Mouse (Mus musculus) retina, embryonic 14.5 days (tissue): Measurements from ENCODE around the gene Slc16a12.
A peak's percentile ranks its signal among the peaks of the same experiment; 100 is the strongest.
"Not testable (repeated sequence)": the region's sequence is repeated elsewhere in the genome, so short reads cannot be mapped to it uniquely, and the experiment has no call there.

Source experiments
- DNase-seq: peaks from one replicate; pipeline ENCODE4 v3.0.0-alpha.2; 2015; ENCODE audit warnings: low spot score

Gene Slc16a12

DNA sequence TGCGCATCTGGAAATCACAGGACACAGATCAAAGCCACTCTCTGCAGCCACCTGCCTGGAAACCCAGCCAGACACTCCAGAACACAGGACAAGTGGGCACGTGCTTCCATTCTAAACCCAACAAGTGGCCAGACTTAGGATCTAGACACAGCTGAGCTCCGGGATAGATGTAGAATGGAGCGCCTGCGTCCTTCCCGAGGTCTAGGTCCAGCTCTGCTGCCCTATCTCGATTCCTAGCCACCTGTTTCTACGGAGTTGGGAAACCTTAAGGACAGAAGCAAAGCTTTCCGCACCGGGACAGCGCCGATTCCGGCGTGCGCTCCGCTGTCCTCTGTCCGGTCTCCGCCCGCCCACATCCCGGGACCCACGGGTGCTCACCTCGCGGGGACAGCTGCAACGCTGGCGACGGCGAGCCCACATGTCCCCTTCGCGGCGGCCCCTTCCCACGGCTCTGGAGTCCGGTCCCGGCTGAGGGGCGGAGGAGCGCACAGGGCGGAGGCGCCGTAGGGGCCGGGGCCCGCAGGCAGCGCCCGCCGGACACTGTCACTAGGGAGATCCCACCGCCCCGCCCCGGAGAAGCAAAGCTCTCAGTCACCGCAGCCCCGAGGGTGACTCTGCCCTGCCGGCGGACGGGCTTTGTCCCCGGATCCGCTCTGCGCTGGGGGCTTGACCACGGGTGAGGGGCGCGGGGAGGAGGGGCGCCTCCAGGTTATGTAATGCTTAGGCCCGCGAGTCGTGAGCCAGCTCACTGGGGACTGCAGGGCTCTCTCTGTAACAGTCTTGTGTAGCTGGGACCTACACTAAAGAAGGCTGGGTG is at the start of gene Slc16a12:
Slc16a12 (minus strand) TSS at position 602 of the 817 bp plus-strand sequence.
- DNase-seq: peak; percentile 65

DNA sequence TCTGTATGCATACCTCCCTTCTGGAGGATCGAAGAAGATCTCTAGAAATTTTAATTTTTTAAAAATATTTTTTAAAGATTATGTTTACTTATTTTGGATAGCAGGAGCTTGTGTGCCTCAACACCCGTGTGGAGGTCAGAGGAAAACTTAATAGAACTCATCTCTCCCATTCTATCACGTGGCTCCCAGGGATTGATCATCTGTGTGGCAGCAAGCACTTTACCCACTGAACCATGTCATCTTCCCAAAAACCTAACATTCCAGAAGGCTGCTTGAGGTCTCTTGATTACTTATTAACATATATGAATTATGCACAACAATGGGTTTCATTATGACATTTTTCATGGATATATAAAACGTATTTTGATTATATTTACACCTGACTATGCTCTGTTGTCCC is 49.3 kb upstream of the Slc16a12 start:
- no peak for DNase-seq

DNA sequence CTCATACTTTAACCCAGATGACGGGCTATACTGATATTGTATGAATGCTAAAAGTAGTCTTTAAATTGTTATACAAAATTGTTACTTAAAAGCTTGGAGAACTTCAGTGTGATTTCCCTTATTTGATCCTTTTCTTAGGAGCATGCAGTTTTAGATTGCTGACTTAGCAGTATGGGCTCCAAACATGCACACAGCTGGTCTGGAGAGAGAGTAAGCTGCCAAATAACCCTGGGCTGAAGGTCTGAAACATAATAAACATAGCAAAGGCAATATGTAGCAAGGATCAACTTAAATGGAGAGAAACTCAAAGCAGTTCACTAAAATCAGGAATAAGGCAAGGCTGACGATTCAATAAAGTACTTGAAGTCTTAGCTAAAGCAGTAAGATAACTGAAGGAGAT is 35.4 kb upstream of the Slc16a12 start:
- DNase-seq: no peak

DNA sequence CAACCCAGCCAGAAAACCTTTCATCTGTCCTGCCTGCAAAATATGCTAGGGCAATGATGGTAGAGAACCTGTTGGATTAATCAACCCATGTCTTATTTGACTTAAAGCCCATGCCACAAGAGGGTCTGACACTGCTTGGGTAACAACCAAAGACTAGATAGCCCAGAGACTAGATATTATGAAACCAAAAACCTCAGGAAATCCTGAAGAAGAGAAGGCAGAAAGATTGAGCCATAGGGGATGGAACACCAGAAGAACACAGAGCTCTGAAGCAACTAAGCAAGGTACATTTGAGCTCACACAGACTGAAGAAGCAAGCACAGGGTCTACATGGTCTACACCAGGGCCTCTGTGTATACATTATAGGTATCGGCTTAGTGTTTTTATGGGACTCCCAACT is 31.9 kb upstream of the Slc16a12 start:
- DNase-seq: no peak

GRCm38 (mm10) chr19:34778098-34778497 is 31.0 kb upstream of the Slc16a12 start:
- DNase-seq: no peak

DNA sequence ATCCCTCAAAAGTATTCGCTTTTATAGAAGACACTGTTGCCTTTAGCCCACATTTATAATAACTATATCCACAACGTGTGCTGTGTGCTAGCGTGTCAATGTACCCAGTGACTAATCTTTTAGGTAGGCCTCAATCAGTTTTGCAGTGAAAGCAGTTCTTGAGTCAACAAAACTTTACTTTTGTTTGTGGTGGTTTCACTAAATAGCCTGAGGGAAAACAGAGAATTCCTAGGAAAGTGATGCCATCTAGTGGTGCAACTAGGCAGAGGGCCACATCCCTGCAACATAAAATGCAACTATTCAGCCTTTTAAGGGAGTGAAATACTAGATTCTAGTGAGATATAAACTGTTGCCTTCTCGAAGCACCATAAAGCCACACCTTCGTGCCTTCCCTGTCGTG is 25.7 kb upstream of the Slc16a12 start:
- DNase-seq: peak; percentile 83

DNA sequence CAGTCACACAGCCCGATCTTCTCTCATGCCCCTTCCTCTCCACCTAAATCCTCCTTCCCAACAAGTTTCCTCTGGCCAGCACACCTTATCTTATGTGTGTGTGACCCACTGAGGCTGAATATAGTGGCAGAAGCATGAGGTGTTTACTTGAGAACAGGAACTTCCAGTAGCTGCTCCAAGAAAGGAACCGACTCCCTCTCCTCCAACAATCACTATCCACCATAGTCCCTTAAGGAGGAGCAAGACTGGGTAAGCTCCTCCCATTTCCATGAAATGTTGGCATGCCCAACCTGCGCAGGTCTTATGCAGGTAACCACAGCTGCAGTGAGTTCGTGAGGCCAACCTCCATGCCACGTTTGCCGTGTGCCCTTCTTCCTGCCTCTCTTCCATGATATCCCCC is 23.7 kb upstream of the Slc16a12 start:
- no peak for DNase-seq

GRCm38 (mm10) chr19:34758754-34759153 is 11.7 kb upstream of the Slc16a12 start:
- DNase-seq: no peak

GRCm38 (mm10) chr19:34756561-34757240 is 9.6 kb upstream of the Slc16a12 start:
- no peak for DNase-seq

GRCm38 (mm10) chr19:34755680-34756079 is 8.6 kb upstream of the Slc16a12 start:
- no peak for DNase-seq

DNA sequence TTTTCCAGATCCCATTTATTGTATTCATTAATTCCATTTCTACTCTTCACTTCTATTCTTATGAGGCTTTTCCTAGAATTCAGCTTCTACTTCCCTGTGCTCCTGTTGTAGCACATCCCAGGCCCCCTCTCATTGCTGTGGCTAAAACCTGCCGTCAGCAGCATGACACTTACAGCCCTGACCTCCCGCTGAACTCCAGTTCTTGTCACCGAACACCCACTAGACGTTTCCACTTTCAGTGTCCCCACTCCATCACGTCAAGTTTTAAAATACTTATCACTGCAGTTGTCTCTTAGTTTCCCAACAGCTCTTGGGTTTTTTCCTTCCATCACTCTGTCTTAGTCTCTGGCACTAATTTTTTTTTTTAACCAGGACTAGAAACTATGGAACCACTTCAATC is 6.2 kb upstream of the Slc16a12 start:
- DNase-seq: no peak

DNA sequence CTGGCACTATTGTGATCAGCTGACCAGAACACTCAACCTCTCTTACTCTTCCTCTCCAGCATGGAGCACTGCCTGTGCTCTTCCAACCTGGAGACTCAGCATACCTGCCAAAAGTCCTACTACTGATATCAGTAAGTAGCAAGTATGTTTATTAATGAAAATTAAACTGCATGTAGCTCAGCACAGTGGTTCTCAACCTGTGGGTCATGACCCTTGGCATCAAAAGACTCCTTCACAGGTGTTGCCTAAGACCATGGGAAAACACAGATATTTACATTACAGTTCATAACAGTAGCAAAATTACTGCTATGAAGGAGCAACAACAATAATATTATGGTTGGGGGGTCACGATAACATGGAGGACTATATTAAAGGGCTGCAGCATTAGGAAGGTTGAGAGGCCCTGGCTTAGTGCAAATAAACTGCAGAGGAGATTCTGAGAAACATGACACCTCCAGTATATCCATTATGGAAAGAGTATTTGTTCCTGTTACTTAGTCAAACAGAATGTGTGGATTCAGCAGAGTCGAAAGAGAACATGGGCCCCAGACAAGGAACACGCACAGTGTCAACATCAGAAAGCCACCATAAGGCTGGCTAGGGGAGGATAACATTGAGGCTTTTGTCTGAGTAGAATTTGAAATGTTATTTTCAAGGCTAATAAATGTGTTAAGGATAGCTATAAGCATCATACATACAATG is 5.5 kb upstream of the Slc16a12 start:
- DNase-seq: no peak

GRCm38 (mm10) chr19:34751150-34751549 is 4.1 kb upstream of the Slc16a12 start:
- peak; percentile 30 for DNase-seq

DNA sequence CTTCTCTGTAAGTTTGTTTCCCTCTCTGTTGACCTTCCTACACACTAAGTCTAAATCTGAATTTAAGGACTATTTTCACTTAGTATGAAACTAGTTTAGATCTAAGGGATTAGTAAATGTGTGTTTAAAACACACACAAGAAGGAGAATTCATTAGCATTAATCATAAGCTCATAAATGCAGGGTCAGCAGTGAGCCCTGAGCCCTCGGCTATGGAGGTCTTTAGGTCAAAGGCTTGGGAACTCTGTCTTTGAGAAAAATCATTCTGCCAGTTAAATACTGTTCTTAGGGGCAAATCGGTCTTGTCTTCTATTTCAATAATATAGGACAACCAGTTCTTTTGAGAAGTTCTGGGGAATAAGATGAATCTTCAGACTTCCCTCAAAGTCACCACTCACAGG is 1.9 kb upstream of the Slc16a12 start:
- DNase-seq: no peak

DNA sequence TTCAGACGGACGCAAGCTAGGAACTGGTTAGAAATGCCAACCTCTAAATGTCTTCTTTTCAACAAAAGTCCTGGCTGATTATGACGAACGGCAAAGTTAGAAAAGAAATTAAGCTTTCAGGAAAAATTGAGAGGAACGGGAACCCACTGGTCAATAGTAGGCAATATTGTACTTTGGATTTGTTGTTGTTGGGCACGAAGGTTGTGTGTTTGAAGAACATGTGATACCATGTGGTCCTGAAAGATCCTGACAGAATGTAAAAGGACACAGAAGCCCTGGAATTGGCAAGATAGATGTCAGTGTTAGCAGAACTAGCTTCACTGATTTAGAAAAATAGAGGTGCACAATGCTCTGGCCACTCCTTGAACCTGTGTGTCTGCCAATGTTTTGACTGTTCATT is 880 bp upstream of the Slc16a12 start:
- DNase-seq: not testable (repeated sequence)

DNA sequence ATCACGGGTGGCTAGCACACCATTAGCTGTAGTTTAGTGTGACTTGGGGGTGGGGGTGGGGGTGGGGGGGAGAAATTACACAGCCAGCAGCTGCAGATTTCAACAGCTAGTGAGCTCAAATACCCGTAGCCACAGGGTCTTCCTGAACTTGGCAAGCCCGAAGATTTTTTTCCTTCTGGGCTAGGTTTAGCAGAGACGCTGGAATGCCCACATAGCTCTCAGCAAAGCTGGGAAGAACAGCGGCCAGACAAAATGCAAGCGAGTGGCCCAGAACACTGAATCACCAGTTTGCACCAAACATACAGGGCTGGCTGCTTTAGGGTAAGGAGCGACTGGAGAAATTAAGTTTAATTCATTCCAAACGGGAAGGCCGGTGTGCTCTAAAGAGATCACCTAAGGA is 888 bp downstream of the Slc16a12 start:
- no peak for DNase-seq

DNA sequence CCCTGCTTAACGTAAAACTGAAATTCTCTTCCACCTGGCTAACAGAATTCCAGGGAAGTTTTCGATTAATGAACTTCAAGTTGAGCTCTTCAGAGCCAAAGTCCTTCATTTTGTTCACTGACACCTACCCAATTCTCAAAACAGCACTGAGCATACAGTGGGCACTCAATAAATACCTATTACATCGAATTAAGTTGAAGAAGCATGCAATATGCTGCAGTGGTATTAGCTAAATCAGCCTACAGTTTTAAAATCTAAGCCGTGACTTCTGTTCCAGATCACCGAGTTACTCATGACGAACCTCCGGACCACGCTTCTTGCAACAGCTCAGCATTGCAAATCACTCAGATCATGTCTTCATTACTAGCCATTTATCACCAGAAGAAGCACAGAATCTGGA is 2.1 kb downstream of the Slc16a12 start:
- no peak for DNase-seq

GRCm38 (mm10) chr19:34737916-34738315 is 9.2 kb downstream of the Slc16a12 start:
- no peak for DNase-seq

GRCm38 (mm10) chr19:34735900-34736299 is 11.2 kb downstream of the Slc16a12 start:
- DNase-seq: no peak

GRCm38 (mm10) chr19:34733020-34733419 is 14.1 kb downstream of the Slc16a12 start:
- no peak for DNase-seq

GRCm38 (mm10) chr19:34731356-34731755 is 15.7 kb downstream of the Slc16a12 start:
- DNase-seq: no peak

DNA sequence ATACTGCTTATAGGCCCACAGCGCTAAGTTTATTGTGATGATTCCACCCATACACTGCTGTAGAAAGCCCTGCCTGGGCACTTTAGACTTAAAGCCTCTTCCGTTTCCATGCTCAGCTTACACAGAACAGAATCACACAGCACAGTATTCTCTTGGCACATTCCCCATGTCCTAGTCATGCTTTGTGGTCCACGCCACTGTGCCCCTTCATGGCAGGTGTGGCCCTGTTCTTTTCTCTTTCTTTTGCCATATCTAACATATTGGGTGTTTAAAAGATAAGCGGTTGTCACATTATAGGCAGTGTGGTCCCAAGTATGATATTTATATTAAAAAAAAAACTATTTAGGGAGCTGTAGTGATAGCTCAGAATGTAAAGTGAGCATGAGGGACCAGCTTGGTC is 16.5 kb downstream of the Slc16a12 start:
- no peak for DNase-seq

DNA sequence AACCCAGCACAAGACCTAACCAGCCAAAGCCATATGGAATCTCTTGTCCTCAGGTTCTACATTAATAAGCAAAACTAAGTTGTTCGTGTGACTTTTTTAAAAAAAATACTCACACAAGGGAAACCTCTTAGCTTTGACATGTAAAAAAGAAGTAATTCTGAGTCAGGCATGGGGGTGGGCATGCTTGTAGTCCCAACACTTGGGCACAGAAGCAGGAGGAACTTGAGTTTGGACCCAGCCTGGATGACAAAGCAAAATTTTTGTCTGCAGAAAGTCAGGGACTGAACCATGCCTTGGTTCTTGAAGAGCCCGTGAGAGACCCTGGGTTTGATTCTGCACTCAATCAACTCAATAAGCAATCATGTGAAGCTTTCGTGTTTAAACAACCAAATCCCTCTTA is 17.6 kb downstream of the Slc16a12 start:
- DNase-seq: no peak
